7 mouse cellular contexts compared by ENCODE assay signal in the genomic region with DNA sequence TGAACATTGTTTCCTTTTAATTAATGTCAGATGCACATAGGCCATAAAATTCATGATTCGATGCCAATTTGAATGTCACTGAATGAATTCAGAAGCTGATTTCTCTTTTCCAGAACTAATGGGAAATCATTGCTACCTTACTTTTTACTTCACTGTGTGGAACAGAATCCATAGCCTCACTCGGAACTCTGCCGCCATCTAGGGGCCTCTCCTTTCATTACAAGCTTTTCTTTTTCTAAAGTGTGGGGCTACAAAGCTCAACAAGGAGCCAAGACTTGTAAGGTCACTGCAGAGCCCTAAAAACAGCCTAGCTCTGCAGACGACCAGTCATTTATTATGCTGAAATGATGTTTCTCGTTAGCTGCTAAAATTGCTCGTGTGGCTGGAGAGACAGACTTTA. TPM values are rescaled to one million over a fixed set of nuclear protein-coding genes. Genes with fewer than 3 reads are reported as not detected.
DNase-seq lines count a peak whose midpoint lies in the region; ATAC-seq and TF ChIP-seq lines count a peak whose summit lies in the region.

No protein-coding gene starts in this region.

- peak; percentile 81 for TF ChIP-seq CTCF in liver, postnatal 0 days (IDR thresholded peaks at IDR 0.05; ENCODE audit: low read depth)

- no peak overlapping the region for H3K4me3 ChIP-seq in liver, postnatal 0 days (ENCODE audit: low read depth, low read length)

- WGBS in liver, postnatal 0 days (ENCODE audit: insufficient replicate concordance): 20% methylated on average over 6 of the region's 6 CpGs

- no peak for TF ChIP-seq EP300 in liver, postnatal 0 days (IDR thresholded peaks at IDR 0.05; ENCODE audit: low read depth)

- DNase-seq in NIH3T3 (ENCODE audit: low read depth): peak; percentile 88
- peak; percentile 37 for DNase-seq in cerebellum, adult 9-11 months
- peak; percentile 76 to 83 for DNase-seq in frontal cortex, postnatal 36 days (ENCODE audit: low spot score in 2 of 2)
- peak; percentile 75 for DNase-seq in kidney, postnatal 14 days
- DNase-seq in liver, postnatal 0 days: peak; percentile 68
- DNase-seq in ovary, postnatal 36 days (ENCODE audit: low spot score): peak; percentile 33

- no peak overlapping the region for H3K4me2 ChIP-seq in liver, postnatal 0 days (ENCODE audit: low read depth, low read length)

- no peak overlapping the region for H3K27ac ChIP-seq in liver, postnatal 0 days (ENCODE audit: low read depth)

- no peaks in the 10 kb centered on the region for H3K9me3 ChIP-seq in liver, postnatal 0 days (ENCODE audit: low read length)

- ATAC-seq in CD4-positive, CD25-positive, alpha-beta regulatory T cell, adult 4 months: peak; percentile 69
- no peak for ATAC-seq in liver, postnatal 0 days

- H3K4me1 ChIP-seq in liver, postnatal 0 days (ENCODE audit: insufficient read depth): no peaks in the 10 kb centered on the region

- no peaks in the 10 kb centered on the region for H3K27me3 ChIP-seq in liver, postnatal 0 days (ENCODE audit: insufficient read depth, low read length)

- H3K36me3 ChIP-seq in liver, postnatal 0 days (replicated peaks; ENCODE audit: insufficient read depth, low read length): peaks cover 16% of the 10 kb centered on the region

- no peak overlapping the region for H3K9ac ChIP-seq in liver, postnatal 0 days (replicated peaks)

RNA-seq across cellular contexts. Expression of gene Rps3a1, which starts 12.7 kb away (rescaled TPM):
- 1,000 to 10,000 TPM; 1,268 to 2,675 TPM for polyA plus RNA-seq in CD4-positive, CD25-positive, alpha-beta regulatory T cell, adult 4 months (2017; shearing (Covaris generic))
- polyA plus RNA-seq in liver, postnatal 0 days (2015; fragmentation: Nextera tagmentation; extraction: Ambion mirVana): 751 and 788 TPM in 2 replicates

Comparison
In these comparisons a context has a peak if more than half of its experiments do, and no peak if none do; other contexts are left out.
1. DNase-seq: peak in every context shown above with its lines; median percentile 88 in NIH3T3; 80 in frontal cortex, postnatal 36 days; 75 in kidney, postnatal 14 days; 68 in liver, postnatal 0 days; 37 in cerebellum, adult 9-11 months; 33 in ovary, postnatal 36 days.